Comparison of ENCODE assay signal across 9 mouse cellular contexts in the genomic region with DNA sequence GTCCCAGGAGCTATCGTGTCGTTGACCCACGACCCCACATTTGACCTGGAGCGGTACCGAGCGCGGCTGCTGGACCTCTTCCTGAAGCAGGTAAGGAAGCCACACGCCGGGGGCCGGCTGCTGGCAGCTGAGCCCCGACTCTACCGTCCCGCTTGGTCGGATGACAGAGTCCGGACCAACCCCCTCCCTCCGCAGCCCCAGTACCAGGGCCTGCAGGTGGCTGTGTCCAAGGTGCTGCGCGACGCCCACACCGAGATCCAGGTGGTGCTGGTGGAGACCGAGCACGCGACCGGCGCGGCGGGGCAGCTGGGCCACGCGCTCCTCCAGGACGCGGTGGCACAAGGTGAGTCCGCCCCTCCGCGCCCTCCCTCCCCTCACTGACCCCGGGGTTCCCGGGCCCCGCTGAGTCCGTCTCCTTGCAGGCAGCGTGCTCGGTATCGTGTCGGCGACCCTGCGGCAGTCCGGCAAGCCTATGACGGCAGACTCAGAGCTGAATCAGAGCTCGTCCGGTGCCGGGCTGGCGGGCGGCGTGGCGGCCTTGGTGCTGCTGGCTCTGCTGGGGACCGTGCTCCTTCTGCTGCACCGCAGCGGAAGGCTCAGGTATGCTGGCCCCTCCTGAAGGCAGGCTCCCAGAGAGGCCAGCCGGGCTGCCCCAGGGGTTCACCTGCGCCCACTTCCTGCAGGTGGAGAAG. TPM values are rescaled to one million over a fixed set of nuclear protein-coding genes. Genes with fewer than 3 reads are reported as not detected.
DNase-seq lines count a peak whose midpoint lies in the region; ATAC-seq lines count a peak whose summit lies in the region.
"Had no signal": no experiment of that assay in that cellular context is flagged by ENCODE, and none has a peak within 500 bp of the region (broad histone marks: within the 10 kb centered on the region; RNA-seq: fewer than 3 reads in every experiment).

No protein-coding gene starts in this region.

- H3K36me3 ChIP-seq in heart, embryonic 12.5 days = no peaks in the 10 kb centered on the region
- no peaks in the 10 kb centered on the region for H3K36me3 ChIP-seq in forebrain, embryonic 11.5 days (ENCODE audit: control insufficient read depth, insufficient read depth, low read length)
- no peaks in the 10 kb centered on the region for H3K36me3 ChIP-seq in liver, embryonic 12.5 days

- H3K9me3 ChIP-seq in heart, embryonic 12.5 days (replicated peaks) = peaks cover 10% of the 10 kb centered on the region; the same call in 1 of the 2 replicates
- no peaks in the 10 kb centered on the region; the same call in 1 of the 2 replicates for H3K9me3 ChIP-seq in forebrain, embryonic 11.5 days (ENCODE audit: control insufficient read depth, low read length)
- 0 out of 2 replicates have a peak, but pooled peaks cover 6% of the 10 kb centered on the region for H3K9me3 ChIP-seq in liver, embryonic 12.5 days (replicated peaks)

- peak overlapping the region; percentile 53 for H3K4me3 ChIP-seq in heart, embryonic 12.5 days
- H3K4me3 ChIP-seq in forebrain, embryonic 11.5 days (ENCODE audit: low read depth, low read length) = peak overlapping the region; percentile 31
- peak overlapping the region; percentile 41 for H3K4me3 ChIP-seq in liver, embryonic 12.5 days

- no peak overlapping the region for H3K27ac ChIP-seq in heart, embryonic 12.5 days (ENCODE audit: poor library complexity, severe bottlenecking)
- no peak overlapping the region for H3K27ac ChIP-seq in forebrain, embryonic 11.5 days (ENCODE audit: low read depth, low read length)
- H3K27ac ChIP-seq in liver, embryonic 12.5 days = no peak overlapping the region

- peaks cover 38% of the 10 kb centered on the region for H3K4me1 ChIP-seq in heart, embryonic 12.5 days (replicated peaks)
- H3K4me1 ChIP-seq in forebrain, embryonic 11.5 days (replicated peaks; ENCODE audit: control insufficient read depth, insufficient read depth, low read length) = peaks cover 16% of the 10 kb centered on the region
- peaks cover 32% of the 10 kb centered on the region for H3K4me1 ChIP-seq in liver, embryonic 12.5 days

- peaks cover 74% of the 10 kb centered on the region for H3K27me3 ChIP-seq in heart, embryonic 12.5 days (replicated peaks)
- peaks cover 67% of the 10 kb centered on the region for H3K27me3 ChIP-seq in forebrain, embryonic 11.5 days (ENCODE audit: control insufficient read depth, insufficient read depth, low read length)
- peaks cover 82% of the 10 kb centered on the region for H3K27me3 ChIP-seq in liver, embryonic 12.5 days (replicated peaks)

- peak overlapping the region; percentile 47 for H3K9ac ChIP-seq in heart, embryonic 12.5 days
- peak overlapping the region; percentile 8; the same call in 1 of the 2 replicates for H3K9ac ChIP-seq in forebrain, embryonic 11.5 days (ENCODE audit: low read length)
- no peak overlapping the region for H3K9ac ChIP-seq in liver, embryonic 12.5 days

- intact Hi-C loops in heart, postnatal 36 days (cut with DNase I) = no loop called here
- intact Hi-C loops in left cerebral cortex, postnatal 36 days (cut with DNase I) = no loop called here

- DNase-seq in heart, postnatal 36 days = no peak
- DNase-seq in R1 (ENCODE audit: low read depth, low spot score) = peak; percentile 34
- DNase-seq in forebrain, embryonic 11.5 days (ENCODE audit: low spot score) = peak; percentile 68
- DNase-seq in frontal cortex, postnatal 14 days (ENCODE audit: low spot score in 2 of 2) = no peak
- no peak for DNase-seq in left cerebral cortex, postnatal 36 days (ENCODE audit: low spot score in 2 of 2)

- no peak; the same call in 1 of the 2 replicates for ATAC-seq in heart, embryonic 12.5 days (ENCODE audit: insufficient number of reproducible peaks, low FRiP score)
- ATAC-seq in forebrain, embryonic 11.5 days (replicated peaks; ENCODE audit: low FRiP score) = 0 out of 2 replicates have a peak, but pooled peaks have one; percentile 31
- no peak for ATAC-seq in liver, embryonic 12.5 days
- no peak for ATAC-seq in inflammation-experienced regulatory T-cells, adult 6 months

- H3K4me2 ChIP-seq in heart, embryonic 12.5 days = peak overlapping the region; percentile 89
- H3K4me2 ChIP-seq in forebrain, embryonic 11.5 days (ENCODE audit: low read depth, low read length, severe bottlenecking) = peak overlapping the region; percentile 54
- H3K4me2 ChIP-seq in liver, embryonic 12.5 days = peak overlapping the region; percentile 63

- WGBS in heart, embryonic 12.5 days = 1% methylated on average over 58 of the region's 58 CpGs
- under 1% methylated on average over 57 of the region's 58 CpGs for WGBS in forebrain, embryonic 11.5 days
- WGBS in liver, embryonic 12.5 days (ENCODE audit: insufficient replicate concordance) = under 1% methylated on average over 58 of the region's 58 CpGs

RNA-seq across cellular contexts. Expression of gene Amn, which starts 4.4 kb away (rescaled TPM):
- polyA plus RNA-seq in heart, embryonic 12.5 days (2016; fragmentation: Nextera tagmentation; extraction: Ambion mirVana) = 2.0 and 3.5 TPM in 2 replicates
- total RNA-seq in heart, postnatal 36 days (2021) = not detected
- 0.45 TPM in 1 of 2 replicates, not detected in the other for polyA plus RNA-seq in forebrain, embryonic 11.5 days (2014; fragmentation: Nextera tagmentation; extraction: Ambion mirVana)
- 2.0 and 2.2 TPM in 2 replicates for polyA plus RNA-seq in liver, embryonic 12.5 days (2016; fragmentation: Nextera tagmentation; extraction: Ambion mirVana)
- polyA plus RNA-seq in inflammation-experienced regulatory T-cells, adult 6 months (2017; shearing (Covaris generic)) = not detected
- total RNA-seq in left cerebral cortex, postnatal 36 days (2021) = 10 to 100 TPM in 1 of 2 experiments, 1 to 10 TPM in 1; 8.4 to 14.9 TPM
- total RNA-seq: hematopoietic stem cell, adult 5-6 weeks had no signal

Comparison
In these comparisons a context has a peak if more than half of its experiments do, and no peak if none do; other contexts are left out.
1. DNase-seq: peak in R1 (single experiment) and forebrain, embryonic 11.5 days (single experiment); none in heart, postnatal 36 days (0 of 2), frontal cortex, postnatal 14 days (0 of 2) and left cerebral cortex, postnatal 36 days (0 of 2).
2. Peak in every context shown above with its lines, with median percentiles within 50 percentile points of each other: H3K4me2 ChIP-seq and H3K4me3 ChIP-seq.